Mouse (Mus musculus): ENCODE measurements around the gene Anapc16. TPM values are rescaled to one million over a fixed set of nuclear protein-coding genes. Genes with fewer than 3 reads are reported as not detected.

The Anapc16 gene
- polyA plus RNA-seq, 1 experiment from 2014 or later, result 87.2 TPM

DNA sequence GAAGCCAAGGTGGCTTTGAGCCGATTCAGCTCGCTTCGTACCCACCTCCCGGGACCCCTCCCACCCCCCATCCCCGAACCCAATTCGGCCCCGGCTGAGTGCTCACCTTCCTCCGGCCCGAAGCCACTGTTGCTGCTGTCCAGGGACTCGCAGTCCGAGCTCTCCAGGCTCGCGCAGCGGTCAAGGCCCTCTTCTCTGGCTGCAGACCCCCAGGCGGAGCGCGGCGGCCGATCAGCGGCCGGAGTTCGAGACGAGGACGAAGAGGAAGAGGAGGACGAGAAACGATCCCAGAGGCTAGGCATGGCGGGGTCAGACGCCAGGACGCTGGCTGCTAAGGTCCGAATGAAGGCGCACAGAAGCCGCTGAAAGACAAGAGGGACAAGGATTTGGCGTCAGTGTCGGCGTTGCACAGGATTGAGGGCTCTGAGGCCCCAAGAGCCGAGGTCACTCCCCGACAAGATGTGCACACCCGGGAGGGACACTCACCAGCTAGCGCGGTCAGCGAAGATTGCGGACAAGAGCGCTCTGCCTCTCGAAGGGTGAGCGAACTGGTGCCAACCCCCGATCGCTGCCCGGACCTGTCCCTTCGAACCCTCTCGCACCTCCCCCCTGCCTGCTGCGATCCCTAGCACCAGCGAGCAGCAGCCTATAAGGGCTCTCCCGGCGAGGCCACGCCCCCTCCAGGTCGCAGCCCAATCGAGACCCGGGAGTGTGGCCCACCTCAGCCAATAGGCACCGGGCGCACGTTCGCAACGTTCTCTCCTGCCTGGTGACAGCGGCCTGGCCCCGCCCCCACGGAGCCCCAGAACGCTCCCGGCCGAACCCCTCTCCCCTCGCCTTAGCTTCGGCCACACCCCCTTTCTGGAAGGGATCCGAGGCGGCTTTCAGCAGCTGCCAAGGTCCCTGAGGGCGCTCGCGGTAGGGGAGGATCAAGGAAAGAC is 51.5 kb downstream of the Anapc16 start, which contains the start of gene Ddit4:
Ddit4 (minus strand) TSS at position 624 of the 941 bp plus-strand sequence.
- H3K4me2 ChIP-seq, result peak within 1 kb of the TSS; percentile 93
- DNase-seq (ENCODE audit: low spot score, missing footprints) (peak; percentile 99), ATAC-seq (ENCODE audit: low FRiP score) (peak; percentile 97)
- H3K27me3 ChIP-seq (ENCODE audit: control insufficient read depth, insufficient read depth, low read length), result no peaks in the 10 kb centered on the region
- peak within 1 kb of the TSS; percentile 83 for H3K4me3 ChIP-seq (ENCODE audit: low read depth, low read length)
- H3K9me3 ChIP-seq (ENCODE audit: control insufficient read depth, low read length), result no peaks in the 10 kb centered on the region
- H3K9ac ChIP-seq (ENCODE audit: low read length), result peak within 1 kb of the TSS; percentile 92
- H3K27ac ChIP-seq (ENCODE audit: low read depth, low read length), result peak within 1 kb of the TSS; percentile 95
- WGBS, result under 1% methylated on average over 76 of the region's 76 CpGs
- H3K4me1 ChIP-seq (ENCODE audit: control insufficient read depth, insufficient read depth, low read length), result peaks cover 26% of the 10 kb centered on the region
- H3K36me3 ChIP-seq (ENCODE audit: control insufficient read depth, insufficient read depth, low read length), result no peaks in the 10 kb centered on the region

DNA sequence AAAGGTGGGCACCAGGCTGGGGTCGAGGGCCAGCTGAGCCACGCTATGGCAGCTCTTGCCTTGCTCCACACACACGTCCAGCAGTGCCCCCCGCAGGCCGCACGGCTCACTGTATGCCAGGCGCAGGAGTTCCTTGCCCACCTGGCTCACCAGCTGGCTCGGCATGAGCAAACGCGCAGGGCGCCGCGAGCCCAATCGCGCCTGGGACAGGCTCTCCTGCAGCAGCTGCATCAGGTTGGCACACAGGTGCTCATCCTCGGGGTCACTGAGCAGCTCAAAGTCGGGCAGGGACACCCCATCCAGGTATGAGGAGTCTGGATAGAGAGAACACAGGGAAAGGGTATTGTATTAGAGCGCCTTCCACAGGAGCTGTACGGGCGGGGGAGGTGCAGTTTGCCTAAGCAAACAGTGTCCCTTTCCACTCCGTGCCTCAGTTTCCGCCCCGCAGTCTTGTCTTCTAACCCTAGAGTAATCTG is 52.2 kb downstream of the Anapc16 start:
- Histone ChIP-seq H3K4me2 (peak overlapping the region; percentile 93), H3K27ac (ENCODE audit: low read depth, low read length) (peak overlapping the region; percentile 80; the same call in 1 of the 2 replicates), H3K4me1 (ENCODE audit: control insufficient read depth, insufficient read depth, low read length) (peaks cover 26% of the 10 kb centered on the region), H3K9ac (ENCODE audit: low read length) (peak overlapping the region; percentile 92), H3K4me3 (ENCODE audit: low read depth, low read length) (peak overlapping the region; percentile 83), H3K9me3 (ENCODE audit: control insufficient read depth, low read length) (no peaks in the 10 kb centered on the region), H3K27me3 (ENCODE audit: control insufficient read depth, insufficient read depth, low read length) (no peaks in the 10 kb centered on the region), H3K36me3 (ENCODE audit: control insufficient read depth, insufficient read depth, low read length) (no peaks in the 10 kb centered on the region)
- ATAC-seq (ENCODE audit: low FRiP score) (peak; percentile 28; the same call in 1 of the 2 replicates), DNase-seq (ENCODE audit: low spot score, missing footprints) (peak; percentile 96)
- under 1% methylated on average over 23 of the region's 23 CpGs for WGBS

DNA sequence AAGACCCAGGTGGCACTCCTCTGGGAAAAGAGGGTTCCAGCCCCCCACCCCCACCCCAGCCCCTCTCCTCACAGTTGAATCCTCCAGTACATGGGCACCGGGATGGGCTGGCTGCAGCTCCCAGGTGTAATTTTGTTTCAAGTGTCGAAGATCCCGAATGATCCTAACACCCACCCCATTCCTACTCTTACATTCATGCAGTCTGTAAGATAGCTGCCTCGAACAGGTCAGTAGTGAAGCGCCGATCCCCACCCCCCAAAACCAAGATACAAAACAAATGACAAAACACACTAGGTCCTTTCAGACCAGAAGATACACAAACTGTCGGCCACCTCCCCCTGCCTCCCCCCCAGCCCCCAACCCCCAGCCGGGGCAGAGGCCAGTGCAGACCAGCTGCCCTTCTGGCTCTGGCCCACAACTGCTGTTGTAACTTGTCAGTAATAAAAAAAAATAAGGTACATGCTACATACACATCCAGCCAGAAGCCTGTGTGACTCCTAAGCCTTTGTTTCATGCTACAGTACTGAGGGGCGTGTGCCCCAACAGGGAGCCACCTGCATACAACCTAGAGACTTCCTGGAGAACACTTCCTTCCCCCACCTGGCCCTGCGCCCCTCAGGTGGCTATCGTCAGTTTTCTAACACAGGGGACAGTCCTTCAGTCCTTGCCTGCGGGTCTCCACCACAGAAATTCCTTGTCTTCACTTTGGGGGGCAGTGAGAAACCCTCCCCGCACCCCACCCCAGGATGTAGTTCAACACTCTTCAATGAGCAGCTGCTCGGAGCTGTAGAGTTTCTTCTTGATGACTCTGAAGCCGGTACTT is 52.9 kb downstream of the Anapc16 start:
- Histone ChIP-seq H3K27ac (ENCODE audit: low read depth, low read length) (no peak overlapping the region), H3K9ac (ENCODE audit: low read length) (peak overlapping the region; percentile 92), H3K4me3 (ENCODE audit: low read depth, low read length) (peak overlapping the region; percentile 83), H3K4me1 (ENCODE audit: control insufficient read depth, insufficient read depth, low read length) (peaks cover 26% of the 10 kb centered on the region), H3K27me3 (ENCODE audit: control insufficient read depth, insufficient read depth, low read length) (no peaks in the 10 kb centered on the region), H3K9me3 (ENCODE audit: control insufficient read depth, low read length) (no peaks in the 10 kb centered on the region), H3K36me3 (ENCODE audit: control insufficient read depth, insufficient read depth, low read length) (no peaks in the 10 kb centered on the region), H3K4me2 (peak overlapping the region; percentile 93)
- ATAC-seq (ENCODE audit: low FRiP score) (no peak), DNase-seq (ENCODE audit: low spot score, missing footprints) (no peak)
- 47% methylated on average over 15 of the region's 15 CpGs for WGBS

DNA sequence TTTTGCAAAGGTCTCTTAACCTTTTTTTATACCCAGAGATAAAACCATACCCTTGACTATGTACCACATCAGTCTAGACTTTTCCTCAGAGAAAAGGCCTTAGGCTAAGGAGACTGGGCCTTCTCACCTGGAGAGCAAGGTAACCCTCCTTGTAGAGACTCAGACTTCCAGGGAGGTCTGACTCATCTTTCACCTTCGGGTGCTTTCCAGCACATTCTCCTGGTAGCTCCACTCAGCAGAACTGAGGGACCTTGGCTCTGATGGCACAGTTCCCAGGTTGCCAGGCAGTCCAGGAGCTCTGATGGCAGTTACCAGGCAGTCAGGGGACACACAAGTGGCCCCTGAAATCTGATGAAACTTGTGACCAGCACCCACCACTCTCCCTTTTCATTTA is 53.7 kb downstream of the Anapc16 start:
- WGBS, result 86% methylated on average over 1 of the region's 1 CpGs
- Histone ChIP-seq H3K4me2 (no peak overlapping the region), H3K4me3 (ENCODE audit: low read depth, low read length) (no peak overlapping the region), H3K9ac (ENCODE audit: low read length) (no peak overlapping the region), H3K27me3 (ENCODE audit: control insufficient read depth, insufficient read depth, low read length) (no peaks in the 10 kb centered on the region), H3K36me3 (ENCODE audit: control insufficient read depth, insufficient read depth, low read length) (no peaks in the 10 kb centered on the region), H3K4me1 (ENCODE audit: control insufficient read depth, insufficient read depth, low read length) (peaks cover 26% of the 10 kb centered on the region), H3K27ac (ENCODE audit: low read depth, low read length) (no peak overlapping the region), H3K9me3 (ENCODE audit: control insufficient read depth, low read length) (no peaks in the 10 kb centered on the region)
- no peak for DNase-seq (ENCODE audit: low spot score, missing footprints)
- ATAC-seq (ENCODE audit: low FRiP score), result no peak

DNA sequence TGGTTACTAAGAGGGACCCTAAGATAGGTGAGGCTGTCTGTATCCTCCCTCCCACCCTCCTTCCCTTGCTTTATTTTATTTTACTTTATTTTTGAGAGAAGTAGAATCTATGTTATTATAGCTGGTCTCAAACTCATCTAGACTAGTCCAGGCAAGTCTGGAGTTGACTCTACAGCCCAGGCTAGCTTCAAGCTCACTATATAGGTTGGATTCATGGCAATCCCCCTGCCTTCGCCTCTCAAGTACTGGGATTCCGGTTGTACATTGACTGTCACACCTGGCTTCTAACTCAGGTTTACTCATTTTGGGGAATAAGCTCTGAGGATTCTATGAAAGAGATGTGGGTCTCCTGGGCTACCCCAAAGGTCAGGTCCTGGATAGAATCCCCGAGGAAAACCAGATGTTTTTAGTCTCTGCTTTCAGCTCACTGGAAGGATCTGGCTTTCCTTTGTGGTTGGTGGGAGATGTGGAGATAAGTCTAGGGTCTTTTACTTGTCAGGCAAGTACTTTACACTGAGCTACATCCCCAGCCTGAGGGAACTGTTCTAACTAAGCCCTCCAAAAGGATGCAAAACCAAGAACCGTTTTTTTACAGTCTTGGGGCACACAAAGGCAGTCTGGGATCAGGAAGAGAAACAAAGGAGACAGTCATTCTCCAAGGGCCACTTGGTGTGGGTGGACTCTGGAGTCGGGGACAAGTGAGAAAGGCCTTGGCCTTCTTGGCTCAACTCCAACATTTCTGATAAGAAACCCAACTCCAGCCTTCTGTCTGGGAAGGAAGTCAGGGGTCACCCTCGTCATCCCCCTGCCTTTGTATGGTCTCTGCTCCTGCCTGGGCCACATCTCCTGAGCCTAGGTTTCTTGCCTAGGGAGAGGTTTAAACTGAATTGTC is 54.3 kb downstream of the Anapc16 start:
- no peak for DNase-seq (ENCODE audit: low spot score, missing footprints)
- Histone ChIP-seq H3K27me3 (ENCODE audit: control insufficient read depth, insufficient read depth, low read length) (no peaks in the 10 kb centered on the region), H3K9me3 (ENCODE audit: control insufficient read depth, low read length) (no peaks in the 10 kb centered on the region), H3K4me3 (ENCODE audit: low read depth, low read length) (no peak overlapping the region), H3K4me1 (ENCODE audit: control insufficient read depth, insufficient read depth, low read length) (peaks cover 26% of the 10 kb centered on the region), H3K9ac (ENCODE audit: low read length) (no peak overlapping the region), H3K36me3 (ENCODE audit: control insufficient read depth, insufficient read depth, low read length) (no peaks in the 10 kb centered on the region), H3K4me2 (no peak overlapping the region), H3K27ac (ENCODE audit: low read depth, low read length) (0 out of 2 replicates have a peak overlapping the region, but pooled peaks have one; percentile 4)
- ATAC-seq (ENCODE audit: low FRiP score), result no peak
- 62% methylated on average over 6 of the region's 6 CpGs for WGBS

DNA sequence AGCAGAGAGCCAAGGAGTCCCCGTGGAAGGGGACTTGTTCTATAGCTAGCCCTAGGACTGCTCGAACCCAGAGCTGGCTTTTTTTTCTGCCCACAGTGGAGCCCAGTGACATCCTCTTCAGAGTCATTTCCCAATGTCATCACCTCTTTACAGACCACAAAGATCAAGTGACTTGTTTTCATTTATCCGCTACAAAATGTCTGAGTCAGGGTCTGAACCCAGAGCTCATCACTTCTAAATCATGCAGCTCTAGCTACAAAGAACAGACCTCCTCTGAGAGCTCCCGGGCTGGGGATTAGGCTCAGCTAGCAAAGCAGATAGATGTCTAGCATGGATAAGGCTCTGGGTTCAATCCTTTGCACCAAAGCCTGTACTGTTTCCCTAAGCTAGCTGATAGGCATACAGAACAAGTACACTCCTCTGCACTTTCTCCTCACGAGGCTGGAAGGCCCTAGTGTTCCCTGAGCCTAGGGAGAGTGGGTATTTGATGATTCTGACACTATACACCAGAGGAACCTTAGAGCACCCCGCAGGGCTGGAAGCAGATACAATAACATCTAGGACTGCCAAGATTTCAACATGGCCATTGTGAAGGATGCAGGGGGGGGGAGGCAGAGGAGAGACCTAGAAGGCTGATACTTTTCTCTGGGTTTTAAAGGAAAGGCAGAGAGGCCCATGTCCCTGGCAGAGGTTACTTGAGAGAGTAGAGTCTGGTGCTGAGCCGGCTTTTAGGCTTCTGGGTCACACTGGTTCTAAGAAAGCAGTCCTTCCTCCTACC is 55.5 kb downstream of the Anapc16 start:
- DNase-seq (ENCODE audit: low spot score, missing footprints) (no peak), ATAC-seq (ENCODE audit: low FRiP score) (no peak)
- H3K4me1 ChIP-seq (ENCODE audit: control insufficient read depth, insufficient read depth, low read length), result peaks cover 31% of the 10 kb centered on the region
- no peaks in the 10 kb centered on the region for H3K9me3 ChIP-seq (ENCODE audit: control insufficient read depth, low read length)
- WGBS, result 66% methylated on average over 7 of the region's 7 CpGs
- H3K27ac ChIP-seq (ENCODE audit: low read depth, low read length), result no peak overlapping the region
- H3K9ac ChIP-seq (ENCODE audit: low read length), result no peak overlapping the region
- H3K27me3 ChIP-seq (ENCODE audit: control insufficient read depth, insufficient read depth, low read length), result no peaks in the 10 kb centered on the region
- no peaks in the 10 kb centered on the region for H3K36me3 ChIP-seq (ENCODE audit: control insufficient read depth, insufficient read depth, low read length)
- no peak overlapping the region for H3K4me3 ChIP-seq (ENCODE audit: low read depth, low read length)
- no peak overlapping the region for H3K4me2 ChIP-seq

DNA sequence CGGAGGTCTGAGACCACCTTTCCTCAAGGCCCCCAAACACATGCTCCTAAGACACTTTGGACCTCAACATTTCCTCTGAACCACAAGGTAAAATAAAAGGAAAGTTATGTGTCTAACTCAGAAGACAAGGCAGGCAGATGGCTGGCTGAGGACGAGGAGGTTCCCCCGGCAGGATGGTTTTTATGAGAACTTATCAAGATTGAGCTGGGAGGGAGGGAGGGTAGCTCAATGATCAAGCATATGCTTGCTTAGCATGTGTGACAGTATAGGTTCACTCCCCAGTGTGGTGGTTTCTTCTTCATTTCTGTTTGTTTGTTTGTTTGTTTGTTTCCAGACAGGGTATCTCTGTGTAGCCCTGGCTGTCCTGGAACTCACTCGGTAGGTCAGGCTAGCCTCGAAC is 56.6 kb downstream of the Anapc16 start:
- 97% methylated on average over 5 of the region's 5 CpGs for WGBS
- H3K36me3 ChIP-seq (ENCODE audit: control insufficient read depth, insufficient read depth, low read length), result no peaks in the 10 kb centered on the region
- no peak overlapping the region for H3K27ac ChIP-seq (ENCODE audit: low read depth, low read length)
- no peak overlapping the region for H3K4me2 ChIP-seq
- no peak for DNase-seq (ENCODE audit: low spot score, missing footprints)
- H3K4me1 ChIP-seq (ENCODE audit: control insufficient read depth, insufficient read depth, low read length), result peaks cover 26% of the 10 kb centered on the region
- H3K9me3 ChIP-seq (ENCODE audit: control insufficient read depth, low read length), result no peaks in the 10 kb centered on the region
- ATAC-seq (ENCODE audit: low FRiP score), result no peak
- no peaks in the 10 kb centered on the region for H3K27me3 ChIP-seq (ENCODE audit: control insufficient read depth, insufficient read depth, low read length)
- H3K9ac ChIP-seq (ENCODE audit: low read length), result no peak overlapping the region
- no peak overlapping the region for H3K4me3 ChIP-seq (ENCODE audit: low read depth, low read length)

DNA sequence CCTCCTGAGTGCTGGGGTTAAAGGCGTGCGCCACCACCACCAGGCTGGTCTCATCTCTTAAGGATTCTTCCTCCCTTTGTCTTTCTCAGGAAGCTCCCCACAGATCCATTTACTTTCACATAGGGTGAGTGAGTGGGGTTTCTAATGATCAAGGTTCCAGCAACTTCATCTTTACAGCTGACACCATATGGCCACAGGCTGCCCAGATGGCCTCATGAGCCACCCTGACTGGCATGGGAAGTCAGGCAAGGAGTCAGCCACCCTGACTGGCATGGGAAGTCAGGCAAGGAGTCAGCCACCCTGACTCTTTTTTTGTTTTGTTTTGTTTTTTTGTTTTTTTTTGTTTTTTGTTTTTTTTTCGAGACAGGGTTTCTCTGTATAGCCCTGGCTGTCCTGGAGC is 57.5 kb downstream of the Anapc16 start:
- peaks cover 19% of the 10 kb centered on the region for H3K4me1 ChIP-seq (ENCODE audit: control insufficient read depth, insufficient read depth, low read length)
- H3K27ac ChIP-seq (ENCODE audit: low read depth, low read length), result no peak overlapping the region
- no peaks in the 10 kb centered on the region for H3K36me3 ChIP-seq (ENCODE audit: control insufficient read depth, insufficient read depth, low read length)
- 91% methylated on average over 3 of the region's 3 CpGs for WGBS
- DNase-seq (ENCODE audit: low spot score, missing footprints) (no peak), ATAC-seq (ENCODE audit: low FRiP score) (no peak)
- no peaks in the 10 kb centered on the region for H3K27me3 ChIP-seq (ENCODE audit: control insufficient read depth, insufficient read depth, low read length)
- H3K9ac ChIP-seq (ENCODE audit: low read length), result no peak overlapping the region
- no peak overlapping the region for H3K4me3 ChIP-seq (ENCODE audit: low read depth, low read length)
- H3K4me2 ChIP-seq, result no peak overlapping the region
- no peaks in the 10 kb centered on the region for H3K9me3 ChIP-seq (ENCODE audit: control insufficient read depth, low read length)
